Mouse (Mus musculus): Measurements from ENCODE around the gene Cttnbp2nl.

DNA sequence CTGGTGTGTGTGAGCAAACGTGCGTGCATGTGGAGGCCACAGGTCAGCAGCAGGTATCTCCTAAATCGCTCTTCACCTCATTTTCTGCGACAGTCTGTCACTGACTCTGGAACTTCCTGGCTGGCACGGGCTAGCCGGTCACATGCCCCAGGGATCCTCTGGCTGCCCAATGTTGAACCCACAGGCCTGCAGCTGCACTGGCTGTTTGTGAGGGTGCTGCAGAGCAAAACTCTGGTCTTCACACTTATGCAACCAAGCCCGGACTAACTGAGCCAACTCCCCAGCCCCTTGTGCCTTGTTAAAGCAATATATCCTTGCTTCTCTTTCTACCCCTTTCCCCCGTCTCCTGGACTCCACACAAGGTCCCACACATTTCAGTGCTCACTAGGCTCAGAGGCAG, 5.3 kb downstream of the Cttnbp2nl start:
- TF ChIP-seq POLR2A (IDR thresholded peaks at IDR 0.05; ENCODE audit: insufficient read depth, low read depth, low read length) (no peak), CTCF (IDR thresholded peaks at IDR 0.05; ENCODE audit: insufficient read depth, low read depth, low read length) (no peak)

Data from olfactory bulb, adult 2 months (tissue).